Mouse (Mus musculus) hindbrain, embryonic 10.5 days (tissue): ENCODE measurements around the gene AW551984. TPM values are rescaled to one million over a fixed set of nuclear protein-coding genes. Genes with fewer than 3 reads are reported as not detected.

ENCODE experiments used
- DNase-seq: peaks from one replicate; pipeline ENCODE4 v3.0.0-alpha.2; 2017; ENCODE audit warnings: low spot score
- H3K27ac ChIP-seq: fragments of 300-500 bp; sonication (generic); 2 replicates; pipeline ENCODE4 v1.5.1; 2016; ENCODE audit warnings: mild to moderate bottlenecking, moderate library complexity
- H3K27me3 ChIP-seq: fragments of 300-500 bp; sonication (generic); 2 replicates; pipeline ENCODE4 v1.6.1; 2016; ENCODE audit warnings: mild to moderate bottlenecking; ENCODE audit not compliant: poor library complexity, insufficient read depth, severe bottlenecking
- H3K36me3 ChIP-seq: fragments of 300-500 bp; sonication (generic); 2 replicates; pipeline ENCODE4 v1.6.1; 2016; ENCODE audit warnings: mild to moderate bottlenecking, moderate library complexity
- H3K4me1 ChIP-seq: fragments of 300-500 bp; sonication (generic); replicated peaks from 2 replicates; pipeline ENCODE4 v1.6.1; 2016; ENCODE audit warnings: mild to moderate bottlenecking
- H3K4me3 ChIP-seq: fragments of 300-500 bp; sonication (generic); 2 replicates; pipeline ENCODE4 v1.5.1; 2016; ENCODE audit warnings: mild to moderate bottlenecking, moderate library complexity
- H3K9me3 ChIP-seq: fragments of 300-500 bp; sonication (generic); 2 replicates; pipeline ENCODE4 v1.6.1; 2016; ENCODE audit warnings: mild to moderate bottlenecking, moderate library complexity
- WGBS: fragments of 180-500 bp; shearing (Covaris S2); methylation state at CpG from one replicate; pipeline ENCODE4 v1.1.7; 2016; 5-methylcytosine and 5-hydroxymethylcytosine counted together
- polyA plus RNA-seq: library from polyadenylated mRNA; unstranded; fragments of >200 nt; fragmentation: Nextera tagmentation; extraction: Ambion mirVana; gene quantifications from 2 replicates; pipeline ENCODE4 v1.2.1, GENCODE M21; 2016

AW551984 gene
- polyA plus RNA-seq, 1 experiment from 2014 or later: 10.1 TPM

- Histone ChIP-seq H3K27ac (no peak overlapping the region), H3K4me1 (no peaks in the 10 kb centered on the region), H3K9me3 (no peaks in the 10 kb centered on the region), H3K27me3 (no peaks in the 10 kb centered on the region), H3K36me3 (no peaks in the 10 kb centered on the region), H3K4me3 (no peak overlapping the region)
- 91% methylated on average over 5 of the region's 5 CpGs for WGBS
- no peak for DNase-seq
Measured at GRCm38 (mm10) chr9:39577050-39577449, 27.2 kb downstream of the AW551984 start.

- no peak within 1 kb of the TSS for H3K4me3 ChIP-seq
- WGBS: 88% methylated on average over 3 of the region's 3 CpGs
- no peaks in the 10 kb centered on the region for H3K4me1 ChIP-seq
- no peaks in the 10 kb centered on the region for H3K27me3 ChIP-seq
- no peak within 1 kb of the TSS for H3K27ac ChIP-seq
- DNase-seq: no peak
- H3K36me3 ChIP-seq: no peaks in the 10 kb centered on the region
- no peaks in the 10 kb centered on the region for H3K9me3 ChIP-seq
Measured at GRCm38 (mm10) chr9:39575469-39575868, 28.7 kb downstream of the AW551984 start, which contains the start of gene Olfr959. TSS of gene Olfr959 (minus strand) at chr9:39575569.

- H3K27me3 ChIP-seq: no peaks in the 10 kb centered on the region
- H3K27ac ChIP-seq: peak overlapping the region; percentile 67; the same call in 1 of the 2 replicates
- H3K4me1 ChIP-seq: peaks cover 7% of the 10 kb centered on the region; the same call in 1 of the 2 replicates
- no peaks in the 10 kb centered on the region for H3K9me3 ChIP-seq
- H3K36me3 ChIP-seq: no peaks in the 10 kb centered on the region
- H3K4me3 ChIP-seq: no peak overlapping the region
- DNase-seq: no peak
Measured at GRCm38 (mm10) chr9:39558349-39558647, 45.9 kb downstream of the AW551984 start.

GRCm38 (mm10) chr9:39557529-39558348 is 46.5 kb downstream of the AW551984 start:
- DNase-seq: no peak
- Histone ChIP-seq H3K4me3 (no peak overlapping the region), H3K27me3 (no peaks in the 10 kb centered on the region), H3K4me1 (peaks cover 7% of the 10 kb centered on the region; the same call in 1 of the 2 replicates), H3K36me3 (no peaks in the 10 kb centered on the region), H3K9me3 (no peaks in the 10 kb centered on the region), H3K27ac (peak overlapping the region; percentile 67)
- 55% methylated on average over 3 of the region's 3 CpGs for WGBS

GRCm38 (mm10) chr9:39553946-39554345 is 50.3 kb downstream of the AW551984 start, which contains the start of gene Olfr958:
TSS of gene Olfr958 (minus strand) at chr9:39554054.
- DNase-seq: no peak
- Histone ChIP-seq H3K4me3 (no peak within 1 kb of the TSS), H3K36me3 (no peaks in the 10 kb centered on the region), H3K4me1 (peaks cover 7% of the 10 kb centered on the region; the same call in 1 of the 2 replicates), H3K27me3 (no peaks in the 10 kb centered on the region), H3K27ac (no peak within 1 kb of the TSS), H3K9me3 (no peaks in the 10 kb centered on the region)
- WGBS: 75% methylated on average over 2 of the region's 2 CpGs

- H3K27me3 ChIP-seq: no peaks in the 10 kb centered on the region
- 87% methylated on average over 5 of the region's 5 CpGs for WGBS
- H3K27ac ChIP-seq: no peak overlapping the region
- no peak for DNase-seq
- H3K4me1 ChIP-seq: no peaks in the 10 kb centered on the region
- H3K9me3 ChIP-seq: no peaks in the 10 kb centered on the region
- no peaks in the 10 kb centered on the region for H3K36me3 ChIP-seq
- H3K4me3 ChIP-seq: no peak overlapping the region
Measured at GRCm38 (mm10) chr9:39550806-39551205, 53.4 kb downstream of the AW551984 start.

Other genes with a start within 250 kb of the AW551984 start
- gene Olfr951, start 217.0 kb downstream of the AW551984 start, polyA plus RNA-seq: not detected in 2 replicates
- not detected in 2 replicates for gene Olfr952, start 177.3 kb downstream of the AW551984 start, polyA plus RNA-seq
- gene Olfr954, start 147.7 kb downstream of the AW551984 start, polyA plus RNA-seq: not detected in 2 replicates
- not detected in 2 replicates for gene Olfr955, start 132.5 kb downstream of the AW551984 start, polyA plus RNA-seq
- not detected in 2 replicates for gene Olfr44, start 110.4 kb downstream of the AW551984 start, polyA plus RNA-seq
- gene Olfr957, start 88.6 kb downstream of the AW551984 start, polyA plus RNA-seq: not detected in 2 replicates
- gene Olfr958, start 50.3 kb downstream of the AW551984 start, polyA plus RNA-seq: not detected in 2 replicates
- gene Olfr959, start 28.8 kb downstream of the AW551984 start, polyA plus RNA-seq: not detected in 2 replicates
- gene Olfr148, start 6.3 kb upstream of the AW551984 start, polyA plus RNA-seq: not detected in 2 replicates
- not detected in 2 replicates for gene Olfr960, start 17.0 kb upstream of the AW551984 start, polyA plus RNA-seq
- not detected in 2 replicates for gene Olfr961, start 40.7 kb upstream of the AW551984 start, polyA plus RNA-seq
- gene Olfr963, start 62.8 kb upstream of the AW551984 start, polyA plus RNA-seq: not detected in 2 replicates
- not detected in 2 replicates for gene Olfr149, start 102.7 kb upstream of the AW551984 start, polyA plus RNA-seq
- gene Olfr965, start 107.0 kb upstream of the AW551984 start, polyA plus RNA-seq: not detected in 2 replicates
- gene Olfr150, start 126.6 kb upstream of the AW551984 start, polyA plus RNA-seq: not detected in 2 replicates
- gene Olfr967, start 141.8 kb upstream of the AW551984 start, polyA plus RNA-seq: not detected in 2 replicates
- gene Olfr968, start 178.8 kb upstream of the AW551984 start, polyA plus RNA-seq: not detected in 2 replicates
- not detected in 2 replicates for gene Olfr969, start 186.5 kb upstream of the AW551984 start, polyA plus RNA-seq
- not detected in 2 replicates for gene Olfr970, start 204.5 kb upstream of the AW551984 start, polyA plus RNA-seq
- gene Olfr971, start 232.5 kb upstream of the AW551984 start, polyA plus RNA-seq: not detected in 2 replicates